Mouse (Mus musculus): ENCODE results near the gene Nanp.

Nanp gene

GRCm38 (mm10) chr2:150995324-150995723 is 43.9 kb downstream of the Nanp start:
- DNase-seq: no peak

GRCm38 (mm10) chr2:150991050-150991449 is 48.1 kb downstream of the Nanp start:
- no peak for DNase-seq

GRCm38 (mm10) chr2:150990506-150990905 is 48.7 kb downstream of the Nanp start:
- no peak for DNase-seq

GRCm38 (mm10) chr2:150985359-150985758 is 53.8 kb downstream of the Nanp start:
- no peak for DNase-seq

GRCm38 (mm10) chr2:150982051-150982450 is 57.1 kb downstream of the Nanp start:
- no peak for DNase-seq

- DNase-seq: no peak
Measured at GRCm38 (mm10) chr2:150981524-150981923, 57.7 kb downstream of the Nanp start.

GRCm38 (mm10) chr2:150979861-150980620 is 59.2 kb downstream of the Nanp start:
- no peak for DNase-seq

Measured in cerebellum, postnatal 36 days (tissue).